In the genomic region with DNA sequence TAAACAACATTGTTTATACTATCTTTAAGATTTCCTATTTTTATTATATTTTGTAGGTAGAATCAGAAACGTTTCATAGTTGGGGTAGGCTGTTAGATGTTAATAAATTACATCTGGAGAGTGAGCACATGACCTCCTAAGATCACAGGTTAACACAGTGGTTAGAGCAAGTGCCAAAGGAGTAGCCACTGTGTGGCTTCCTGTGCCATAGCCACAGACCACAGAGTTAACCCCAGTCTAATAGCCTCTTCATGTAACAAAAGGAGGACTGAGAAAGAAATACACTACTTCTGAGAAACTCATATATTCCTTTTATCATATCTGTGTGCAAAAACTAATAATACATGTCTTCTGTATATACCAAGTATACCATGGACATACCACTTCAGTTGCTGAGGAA, we compare ENCODE assay signal across 25 mouse cellular contexts. TPM values are rescaled to one million over a fixed set of nuclear protein-coding genes. Genes with fewer than 3 reads are reported as not detected.
DNase-seq lines count a peak whose midpoint lies in the region; ATAC-seq and TF ChIP-seq lines count a peak whose summit lies in the region.
"Had no signal": no experiment of that assay in that cellular context is flagged by ENCODE, and none has a peak within 500 bp of the region (broad histone marks: within the 10 kb centered on the region; RNA-seq: fewer than 3 reads in every experiment).

No protein-coding gene starts in this region.

- no peak for TF ChIP-seq POLR2A in kidney, adult 2 months (IDR thresholded peaks at IDR 0.05; ENCODE audit: low read depth, low read length)
- no peak for TF ChIP-seq POLR2A in thymus, adult 2 months (IDR thresholded peaks at IDR 0.05; ENCODE audit: control insufficient read depth, extremely low read depth, insufficient read depth, low read length, poor library complexity)

- H3K9me3 ChIP-seq in kidney, embryonic 16.5 days (ENCODE audit: low read length), result no peaks in the 10 kb centered on the region
- H3K9me3 ChIP-seq: G1E had no signal

- no peak overlapping the region for H3K9ac ChIP-seq in kidney, embryonic 16.5 days (replicated peaks; ENCODE audit: low read length)

- H3K4me2 ChIP-seq in kidney, embryonic 16.5 days (replicated peaks; ENCODE audit: low read depth, low read length), result no peak overlapping the region

- 47% methylated on average over 1 of the region's 1 CpGs for WGBS in kidney, adult 2 months
- WGBS in kidney, embryonic 16.5 days, result 78% methylated on average over 1 of the region's 1 CpGs
- WGBS in thymus, adult 2 months, result 6% methylated on average over 1 of the region's 1 CpGs

- no peak for ATAC-seq in kidney, embryonic 16.5 days (ENCODE audit: low FRiP score, low TSS enrichment)
- ATAC-seq: activated CD4-positive, CD25-positive, alpha-beta regulatory T cell, adult 4 months; CD4-positive, CD25-positive, alpha-beta regulatory T cell, adult 4 months; Patski had no signal

- H3K27ac ChIP-seq in kidney, adult 2 months (ENCODE audit: insufficient read depth, low read depth, low read length), result no peak overlapping the region; the same call in 1 of the 2 replicates
- no peak overlapping the region for H3K27ac ChIP-seq in kidney, embryonic 16.5 days (ENCODE audit: low read length)
- H3K27ac ChIP-seq in thymus, adult 2 months (ENCODE audit: control insufficient read depth, insufficient read depth, low read length), result no peak overlapping the region

- H3K27me3 ChIP-seq in kidney, adult 2 months (replicated peaks; ENCODE audit: control insufficient read depth, insufficient read depth, low read length), result no peaks in the 10 kb centered on the region
- H3K27me3 ChIP-seq in kidney, embryonic 16.5 days (ENCODE audit: insufficient read depth, low read length), result no peaks in the 10 kb centered on the region
- H3K27me3 ChIP-seq in thymus, adult 2 months (ENCODE audit: control insufficient read depth, insufficient read depth, low read length), result no peaks in the 10 kb centered on the region
- H3K27me3 ChIP-seq: CH12.LX, Patski had no signal

- H3K4me3 ChIP-seq in kidney, adult 2 months (ENCODE audit: insufficient read depth, low read depth, low read length), result no peak overlapping the region
- H3K4me3 ChIP-seq in kidney, embryonic 16.5 days (ENCODE audit: low read length), result no peak overlapping the region
- no peak overlapping the region for H3K4me3 ChIP-seq in thymus, adult 2 months (ENCODE audit: control insufficient read depth, insufficient read depth, low read length)

- TF ChIP-seq CTCF in kidney, adult 2 months (conservative IDR thresholded peaks at IDR 0.05; ENCODE audit: insufficient read depth, insufficient read length, low read depth, low read length), result no peak
- TF ChIP-seq CTCF in thymus, adult 2 months (IDR thresholded peaks at IDR 0.05; ENCODE audit: borderline replicate concordance, control insufficient read depth, extremely low read depth, insufficient read depth, low read length, poor library complexity), result no peak

- H3K36me3 ChIP-seq in kidney, adult 2 months (ENCODE audit: control insufficient read depth, insufficient read depth, low read length), result peaks cover 5% of the 10 kb centered on the region
- peaks cover 37% of the 10 kb centered on the region for H3K36me3 ChIP-seq in kidney, embryonic 16.5 days (ENCODE audit: insufficient read depth, low read length)
- peaks cover 37% of the 10 kb centered on the region for H3K36me3 ChIP-seq in thymus, adult 2 months (ENCODE audit: control insufficient read depth, insufficient read depth, low read length)

- no peaks in the 10 kb centered on the region; the same call in 1 of the 2 replicates for H3K4me1 ChIP-seq in kidney, adult 2 months (ENCODE audit: control insufficient read depth, insufficient read depth, low read length)
- no peaks in the 10 kb centered on the region for H3K4me1 ChIP-seq in kidney, embryonic 16.5 days (ENCODE audit: insufficient read depth, low read length)
- H3K4me1 ChIP-seq in thymus, adult 2 months (replicated peaks; ENCODE audit: control insufficient read depth, insufficient read depth, low read length), result no peaks in the 10 kb centered on the region

- DNase-seq in kidney, adult 2 months, result peak; percentile 34
- DNase-seq in kidney, adult 11 months, result no peak
- DNase-seq in kidney, adult 9 months, result peak; percentile 34
- DNase-seq in 416B (ENCODE audit: low read depth), result peak; percentile 75
- DNase-seq in natural killer cell, adult 2 months (ENCODE audit: low spot score in 2 of 2), result peak; percentile 32 to 58
- no peak for DNase-seq in thymus, adult 2 months
- no peak for DNase-seq in cerebellum, adult 11-12 months
- DNase-seq: adrenal gland, adult 2 months; adrenal gland, adult 8-10 months; adrenal gland, postnatal 10 days; adrenal gland, postnatal 14 days; adrenal gland, postnatal 25 days; adrenal gland, postnatal 36 days; B cell, adult 2 months; cerebellum, adult 11 months; cerebellum, adult 18-20 months; cerebellum, adult 2 months had no signal

RNA-seq across cellular contexts. Expression of a gene that starts 29.1 kb away (rescaled TPM):
- polyA plus RNA-seq in kidney, adult 2 months (2012; rRNA removed), result not detected in 2 replicates
- polyA plus RNA-seq in kidney, embryonic 16.5 days (2015; fragmentation: Nextera tagmentation; extraction: Ambion mirVana), result 0.34 and 0.37 TPM in 2 replicates
- not detected in 2 replicates for polyA plus RNA-seq in thymus, adult 2 months (2012; rRNA removed)
- polyA plus RNA-seq: activated CD4-positive, CD25-positive, alpha-beta regulatory T cell, adult 4 months; adrenal gland, adult 2 months; brain, embryonic 14.5 days; C2C12; cerebellum, adult 2 months; G1E had no signal

RNA-seq across cellular contexts. Expression of a gene that starts 36.8 kb away (rescaled TPM):
- polyA plus RNA-seq in kidney, adult 2 months (2012; rRNA removed), result 1,048 and 1,200 TPM in 2 replicates
- 641 and 655 TPM in 2 replicates for polyA plus RNA-seq in kidney, embryonic 16.5 days (2015; fragmentation: Nextera tagmentation; extraction: Ambion mirVana)
- polyA plus RNA-seq in thymus, adult 2 months (2012; rRNA removed), result 407 and 566 TPM in 2 replicates

RNA-seq across cellular contexts. Expression of a gene that starts 37.0 kb away (rescaled TPM):
- polyA plus RNA-seq in kidney, adult 2 months (2012; rRNA removed), result 0.29 and 0.42 TPM in 2 replicates
- polyA plus RNA-seq in kidney, embryonic 16.5 days (2015; fragmentation: Nextera tagmentation; extraction: Ambion mirVana), result 1.1 and 1.2 TPM in 2 replicates
- 0.91 and 1.5 TPM in 2 replicates for polyA plus RNA-seq in thymus, adult 2 months (2012; rRNA removed)
- polyA plus RNA-seq: CD4-positive, CD25-positive, alpha-beta regulatory T cell, adult 4 months had no signal

RNA-seq across cellular contexts. Expression of a gene that starts 43.2 kb away (rescaled TPM):
- 18.0 and 18.7 TPM in 2 replicates for polyA plus RNA-seq in kidney, adult 2 months (2012; rRNA removed)
- 16.8 and 25.8 TPM in 2 replicates for polyA plus RNA-seq in kidney, embryonic 16.5 days (2015; fragmentation: Nextera tagmentation; extraction: Ambion mirVana)
- polyA plus RNA-seq in thymus, adult 2 months (2012; rRNA removed), result 16.4 and 18.9 TPM in 2 replicates

Comparison
In these comparisons a context has a peak if more than half of its experiments do, and no peak if none do; other contexts are left out.
1. DNase-seq: peak in kidney, adult 2 months (single experiment), kidney, adult 9 months (single experiment), 416B (single experiment) and natural killer cell, adult 2 months (2 of 2); none in kidney, adult 11 months (single experiment), thymus, adult 2 months (single experiment) and cerebellum, adult 11-12 months (single experiment).